Mouse (Mus musculus) neutrophil, adult 5-6 weeks (primary cell): ENCODE measurements around the gene Lrrc27. TPM values are rescaled to one million over a fixed set of nuclear protein-coding genes. Genes with fewer than 3 reads are reported as not detected.

Source experiments
- ATAC-seq: fragments of 151-379, 151-347 bp; 2 replicates; pipeline ENCODE4 v1.8.0; 2017; ENCODE audit warnings: mild to moderate bottlenecking, moderate TSS enrichment; ENCODE audit not compliant: insufficient number of reproducible peaks, poor library complexity, low FRiP score, severe bottlenecking; ENCODE audit errors: extremely low read depth
- total RNA-seq: library from RNA; stranded (forward); fragments of 200-1000 nt; gene quantifications from 2 replicates; pipeline ENCODE4 v1.2.3, GENCODE M21; 2017

The Lrrc27 gene
- 4.7 and 7.7 TPM in 2 replicates for total RNA-seq

GRCm38 (mm10) chr7:139212754-139213745 is at the start of gene Lrrc27, which contains the start of gene Stk32c:
TSS of gene Lrrc27 (plus strand) at chr7:139212988.
TSS of gene Stk32c (minus strand) at chr7:139213307.
- peak; percentile 97 for ATAC-seq

GRCm38 (mm10) chr7:139164410-139164809 is 48.4 kb upstream of the Lrrc27 start:
- no peak for ATAC-seq

- no peak for ATAC-seq
Measured at GRCm38 (mm10) chr7:139169143-139169542, 43.6 kb upstream of the Lrrc27 start.

GRCm38 (mm10) chr7:139179299-139179698 is 33.5 kb upstream of the Lrrc27 start:
- no peak for ATAC-seq

- no peak for ATAC-seq
Measured at GRCm38 (mm10) chr7:139180058-139180457, 32.7 kb upstream of the Lrrc27 start.

- no peak for ATAC-seq
Measured at GRCm38 (mm10) chr7:139184396-139184795, 28.4 kb upstream of the Lrrc27 start.

- no peak for ATAC-seq
Measured at GRCm38 (mm10) chr7:139184846-139185245, 27.9 kb upstream of the Lrrc27 start.

GRCm38 (mm10) chr7:139185971-139186370 is 26.8 kb upstream of the Lrrc27 start:
- no peak for ATAC-seq

GRCm38 (mm10) chr7:139186436-139186835 is 26.4 kb upstream of the Lrrc27 start:
- ATAC-seq = no peak

- no peak for ATAC-seq
Measured at GRCm38 (mm10) chr7:139187277-139187676, 25.5 kb upstream of the Lrrc27 start.

GRCm38 (mm10) chr7:139187771-139188633 is 24.8 kb upstream of the Lrrc27 start:
- no peak for ATAC-seq

- no peak for ATAC-seq
Measured at GRCm38 (mm10) chr7:139188634-139189207, 24.1 kb upstream of the Lrrc27 start.

- no peak for ATAC-seq
Measured at GRCm38 (mm10) chr7:139190616-139191015, 22.2 kb upstream of the Lrrc27 start.

- ATAC-seq = no peak
Measured at GRCm38 (mm10) chr7:139191619-139192018, 21.2 kb upstream of the Lrrc27 start.

GRCm38 (mm10) chr7:139197022-139197421 is 15.8 kb upstream of the Lrrc27 start:
- ATAC-seq = no peak

GRCm38 (mm10) chr7:139200108-139200507 is 12.7 kb upstream of the Lrrc27 start:
- ATAC-seq = no peak

- no peak for ATAC-seq
Measured at GRCm38 (mm10) chr7:139201209-139201608, 11.6 kb upstream of the Lrrc27 start.

GRCm38 (mm10) chr7:139208023-139208772 is 4.6 kb upstream of the Lrrc27 start:
- ATAC-seq = peak; percentile 83

GRCm38 (mm10) chr7:139208773-139209095 is 4.1 kb upstream of the Lrrc27 start:
- ATAC-seq = no peak
